Mouse (Mus musculus): ENCODE results near the gene Ap4e1. TPM values are rescaled to one million over a fixed set of nuclear protein-coding genes. Genes with fewer than 3 reads are reported as not detected.
A peak's percentile ranks its signal among the peaks of the same experiment; 100 is the strongest.

The Ap4e1 gene
- total RNA-seq (2021), result 1 to 10 TPM; 7.3 to 8.7 TPM
- long read RNA-seq, experiment 1, full-length matches to known transcripts, result 1 of 3 reads
- long read RNA-seq, experiment 1, partial matches to known transcripts, result 0 of 3 reads
- long read RNA-seq, experiment 1, other reads (novel, unspliced or antisense), result 2 of 3 reads
- long read RNA-seq, experiment 2, full-length matches to known transcripts, result 3 of 4 reads
- long read RNA-seq, experiment 2, partial matches to known transcripts, result 0 of 4 reads
- long read RNA-seq, experiment 2, other reads (novel, unspliced or antisense), result 1 of 4 reads

GRCm38 (mm10) chr2:127008469-127008998, at the start of gene Ap4e1:
TSS of gene Ap4e1 (plus strand) at chr2:127008717.
- peak; percentile 96 to 99 for DNase-seq
- intact Hi-C loops (cut with DNase I), result loop anchor here (2.0 to 5.0 kb wide), 3 partner anchors 76 to 416 kb away; partner anchors contain the start of gene Sppl2a

GRCm38 (mm10) chr2:126961696-126962095, 46.8 kb upstream of the Ap4e1 start:
- intact Hi-C loops (cut with DNase I), result no loop called here

GRCm38 (mm10) chr2:126977428-126977827, 31.1 kb upstream of the Ap4e1 start:
- no peak for DNase-seq
- intact Hi-C loops (cut with DNase I), result no loop called here

More at GRCm38 (mm10) chr2:126961696-126962095, 46.8 kb upstream of the Ap4e1 start:
- no peak for DNase-seq

GRCm38 (mm10) chr2:126983221-126983620, 25.3 kb upstream of the Ap4e1 start:
- intact Hi-C loops (cut with DNase I), result no loop called here
- no peak for DNase-seq

- intact Hi-C loops (cut with DNase I), result no loop called here
- DNase-seq, result no peak
Measured at GRCm38 (mm10) chr2:126989919-126990318, 18.6 kb upstream of the Ap4e1 start.

- intact Hi-C loops (cut with DNase I), result no loop called here
- no peak for DNase-seq
Measured at GRCm38 (mm10) chr2:126992742-126993141, 15.8 kb upstream of the Ap4e1 start.

GRCm38 (mm10) chr2:126994384-126995166, 13.9 kb upstream of the Ap4e1 start:
- intact Hi-C loops (cut with DNase I), result loop anchor here (5.0 kb wide), 2 partner anchors 162 to 197 kb away; no protein-coding TSS in a partner anchor
- no peak for DNase-seq

- peak; percentile 48 to 71 for DNase-seq
- intact Hi-C loops (cut with DNase I), result loop anchor here (2.0 to 5.0 kb wide), 3 partner anchors 64 to 199 kb away; partner anchors contain the start of gene Sppl2a
Measured at GRCm38 (mm10) chr2:126996737-126997136, 11.8 kb upstream of the Ap4e1 start.

- no peak for DNase-seq
- intact Hi-C loops (cut with DNase I), result loop anchor here (5.0 kb wide), 2 partner anchors 166 to 201 kb away; no protein-coding TSS in a partner anchor
Measured at GRCm38 (mm10) chr2:126998219-126998618, 10.3 kb upstream of the Ap4e1 start.

GRCm38 (mm10) chr2:127000406-127001324, 7.9 kb upstream of the Ap4e1 start:
- DNase-seq, result no peak
- intact Hi-C loops (cut with DNase I), result no loop called here

- no peak for DNase-seq
- intact Hi-C loops (cut with DNase I), result no loop called here
Measured at GRCm38 (mm10) chr2:127004046-127004445, 4.5 kb upstream of the Ap4e1 start.

GRCm38 (mm10) chr2:127006634-127007370, 1.7 kb upstream of the Ap4e1 start:
- peak; percentile 59 to 74 for DNase-seq
- intact Hi-C loops (cut with DNase I), result loop anchor here (5.0 kb wide), 2 partner anchors 170 to 415 kb away; no protein-coding TSS in a partner anchor

- DNase-seq, result peak in 1 of 2 experiments; percentile 30
- intact Hi-C loops (cut with DNase I), result loop anchor here (5.0 kb wide), 2 partner anchors 170 to 415 kb away; no protein-coding TSS in a partner anchor
Measured at GRCm38 (mm10) chr2:127007509-127007908, 1.0 kb upstream of the Ap4e1 start.

- intact Hi-C loops (cut with DNase I), result no loop called here
- DNase-seq, result no peak
Measured at GRCm38 (mm10) chr2:127035006-127035605, 26.6 kb downstream of the Ap4e1 start.

- intact Hi-C loops (cut with DNase I), result no loop called here
- no peak for DNase-seq
Measured at GRCm38 (mm10) chr2:127037299-127037698, 28.8 kb downstream of the Ap4e1 start.

GRCm38 (mm10) chr2:127061471-127061870, 53.0 kb downstream of the Ap4e1 start:
- no peak for DNase-seq
- intact Hi-C loops (cut with DNase I), result no loop called here

- intact Hi-C loops (cut with DNase I), result no loop called here
Measured at GRCm38 (mm10) chr2:127068806-127069205, 60.3 kb downstream of the Ap4e1 start.

GRCm38 (mm10) chr2:127069781-127070434, 61.4 kb downstream of the Ap4e1 start:
- DNase-seq, result no peak
- intact Hi-C loops (cut with DNase I), result loop anchor here (5.0 kb wide), 1 partner anchor 72 kb away; the partner anchor contains the start of gene Itpripl1

More at GRCm38 (mm10) chr2:127068806-127069205, 60.3 kb downstream of the Ap4e1 start:
- no peak for DNase-seq

All from heart, postnatal 14 days (tissue).